Mouse (Mus musculus) ovary, postnatal 10 days (tissue): ENCODE data around the gene Doxl2.

Source experiments
- DNase-seq: peaks from one replicate; pipeline ENCODE4 v3.0.0; 2022; ENCODE audit warnings: low spot score

The Doxl2 gene

GRCm38 (mm10) chr6:49009665-49010064 lies 34.9 kb downstream of the Doxl2 start:
- DNase-seq: no peak

GRCm38 (mm10) chr6:49011191-49011590 lies 36.4 kb downstream of the Doxl2 start:
- no peak for DNase-seq

GRCm38 (mm10) chr6:49013023-49013422 lies 38.3 kb downstream of the Doxl2 start:
- DNase-seq: no peak

- DNase-seq: no peak
These were observed 38.7 kb downstream of the Doxl2 start for GRCm38 (mm10) chr6:49013458-49013857.

- no peak for DNase-seq
These were observed 42.4 kb downstream of the Doxl2 start for GRCm38 (mm10) chr6:49017150-49017549.

- DNase-seq: no peak
These were observed 44.6 kb downstream of the Doxl2 start for GRCm38 (mm10) chr6:49019341-49019740.

- DNase-seq: no peak
These were observed 46.6 kb downstream of the Doxl2 start for GRCm38 (mm10) chr6:49021141-49022012.

- no peak for DNase-seq
These were observed 47.6 kb downstream of the Doxl2 start for GRCm38 (mm10) chr6:49022384-49022783.

- DNase-seq: no peak
These were observed 48.6 kb downstream of the Doxl2 start for GRCm38 (mm10) chr6:49023315-49023714.

- DNase-seq: no peak
These were observed 50.5 kb downstream of the Doxl2 start for GRCm38 (mm10) chr6:49025290-49025689.

GRCm38 (mm10) chr6:49026496-49026895 lies 51.7 kb downstream of the Doxl2 start:
- DNase-seq: no peak

GRCm38 (mm10) chr6:49028019-49028418 lies 53.3 kb downstream of the Doxl2 start:
- no peak for DNase-seq
